Mouse (Mus musculus): ENCODE results near the gene Gm49405. TPM values are rescaled to one million over a fixed set of nuclear protein-coding genes. Genes with fewer than 3 reads are reported as not detected.
"Not testable (repeated sequence)": the region's sequence is repeated elsewhere in the genome, so short reads cannot be mapped to it uniquely, and the experiment has no call there.

The Gm49405 gene
- polyA plus RNA-seq, 1 experiment from 2014 or later, result 3.1 TPM

GRCm38 (mm10) chr19:4027576-4027975, 27.1 kb downstream of the Gm49405 start:
- peaks cover 2% of the 10 kb centered on the region for H3K27me3 ChIP-seq
- in situ Hi-C loops (cut with MboI; ENCODE audit: low pct_unique_long_range_greater_than_20kb), result no loop called here
- ChIA-PET POLR2A (interaction anchor here (0.6 to 1.6 kb wide), 3 partner anchors 9 to 22 kb away, joined by 3 to 7 read pairs (median 3); no protein-coding TSS in a partner anchor), CTCF (interaction anchor here (1.2 kb wide), 1 partner anchor 20 kb away, joined by 3 read pairs; no protein-coding TSS in a partner anchor)
- no peak for DNase-seq (ENCODE audit: low read depth, low spot score)
- no peak for TF ChIP-seq CTCF (IDR thresholded peaks at IDR 0.05)
- no peak for ATAC-seq

GRCm38 (mm10) chr19:4032668-4033067, 32.2 kb downstream of the Gm49405 start:
- no peaks in the 10 kb centered on the region for H3K27me3 ChIP-seq
- no peak for TF ChIP-seq CTCF (IDR thresholded peaks at IDR 0.05)
- CTCF ChIA-PET, result interaction anchor here (1.0 to 2.6 kb wide), 4 partner anchors 13 to 20 kb away, joined by 3 to 8 read pairs (median 3); partner anchors contain the start of gene Gstp2
- in situ Hi-C loops (cut with MboI; ENCODE audit: low pct_unique_long_range_greater_than_20kb), result no loop called here
- POLR2A ChIA-PET, result no interaction called here
- ATAC-seq (no peak), DNase-seq (ENCODE audit: low read depth, low spot score) (no peak)

- CTCF ChIA-PET, result interaction anchor here (1.0 to 2.6 kb wide), 5 partner anchors 11 to 20 kb away, joined by 3 to 8 read pairs (median 3); partner anchors contain the start of gene Gstp2
- in situ Hi-C loops (cut with MboI; ENCODE audit: low pct_unique_long_range_greater_than_20kb), result no loop called here
- no peaks in the 10 kb centered on the region for H3K27me3 ChIP-seq
- POLR2A ChIA-PET, result no interaction called here
- DNase-seq (ENCODE audit: low read depth, low spot score) (no peak), ATAC-seq (no peak)
- no peak for TF ChIP-seq CTCF (IDR thresholded peaks at IDR 0.05)
Observed at GRCm38 (mm10) chr19:4033298-4033697, 32.9 kb downstream of the Gm49405 start.

GRCm38 (mm10) chr19:4033742-4034141, 33.3 kb downstream of the Gm49405 start:
- no peak for TF ChIP-seq CTCF (IDR thresholded peaks at IDR 0.05)
- no peaks in the 10 kb centered on the region for H3K27me3 ChIP-seq
- ATAC-seq, result no peak
- in situ Hi-C loops (cut with MboI; ENCODE audit: low pct_unique_long_range_greater_than_20kb), result no loop called here
- no peak for DNase-seq (ENCODE audit: low read depth, low spot score)
- CTCF ChIA-PET, result interaction anchor here (1.0 to 2.6 kb wide), 5 partner anchors 10 to 20 kb away, joined by 3 to 8 read pairs (median 3); partner anchors contain the start of gene Gstp2
- POLR2A ChIA-PET, result interaction anchor here (0.6 kb wide), 2 partner anchors 13 to 157 kb away, joined by 3 to 4 read pairs; no protein-coding TSS in a partner anchor

- TF ChIP-seq CTCF (IDR thresholded peaks at IDR 0.05), result no peak
- ATAC-seq, result no peak
- ChIA-PET CTCF (interaction anchor here (0.9 to 1.6 kb wide), 5 partner anchors 9 to 172 kb away, joined by 3 to 7 read pairs (median 4); partner anchors contain the start of gene Gstp2), POLR2A (interaction anchor here (0.5 to 1.1 kb wide), 5 partner anchors 9 to 279 kb away, joined by 3 read pairs; no protein-coding TSS in a partner anchor)
- DNase-seq (ENCODE audit: low read depth, low spot score), result no peak
- in situ Hi-C loops (cut with MboI; ENCODE audit: low pct_unique_long_range_greater_than_20kb), result no loop called here
- no peaks in the 10 kb centered on the region for H3K27me3 ChIP-seq
Observed at GRCm38 (mm10) chr19:4036327-4037045, 36.1 kb downstream of the Gm49405 start.

- DNase-seq (ENCODE audit: low read depth, low spot score); H3K27me3 ChIP-seq; ATAC-seq; in situ Hi-C loops (cut with MboI; ENCODE audit: low pct_unique_long_range_greater_than_20kb): not testable (repeated sequence)
- CTCF ChIA-PET, result interaction anchor here (0.7 to 1.5 kb wide), 3 partner anchors 15 to 24 kb away, joined by 3 to 9 read pairs (median 4); partner anchors contain the start of gene Ndufv1
- POLR2A ChIA-PET, result interaction anchor here (0.6 to 1.2 kb wide), 2 partner anchors 9 to 187 kb away, joined by 3 to 6 read pairs; partner anchors contain the start of gene Gstp2
Observed at GRCm38 (mm10) chr19:4037154-4037787, 36.8 kb downstream of the Gm49405 start.

- no peaks in the 10 kb centered on the region for H3K27me3 ChIP-seq
- peak; percentile 72 for ATAC-seq
- in situ Hi-C loops (cut with MboI; ENCODE audit: low pct_unique_long_range_greater_than_20kb), result no loop called here
- ChIA-PET CTCF (interaction anchor here (0.7 to 1.5 kb wide), 4 partner anchors 10 to 25 kb away, joined by 3 to 9 read pairs (median 4); partner anchors contain the start of gene Ndufv1), POLR2A (interaction anchor here (0.6 to 1.2 kb wide), 3 partner anchors 8 to 187 kb away, joined by 3 to 6 read pairs (median 3); partner anchors contain the start of gene Gstp2)
- DNase-seq (ENCODE audit: low read depth, low spot score), result no peak
- TF ChIP-seq CTCF (IDR thresholded peaks at IDR 0.05), result no peak
Observed at GRCm38 (mm10) chr19:4037788-4038232, 37.4 kb downstream of the Gm49405 start, which contains the start of gene Gstp1. Gene Gstp1 (minus strand): TSS chr19:4037985.

GRCm38 (mm10) chr19:4040941-4041340, 40.5 kb downstream of the Gm49405 start:
- in situ Hi-C loops (cut with MboI; ENCODE audit: low pct_unique_long_range_greater_than_20kb); DNase-seq (ENCODE audit: low read depth, low spot score); ATAC-seq; H3K27me3 ChIP-seq; CTCF ChIA-PET; POLR2A ChIA-PET: not testable (repeated sequence)

GRCm38 (mm10) chr19:4041500-4041899, 41.1 kb downstream of the Gm49405 start:
- DNase-seq (ENCODE audit: low read depth, low spot score); ATAC-seq; in situ Hi-C loops (cut with MboI; ENCODE audit: low pct_unique_long_range_greater_than_20kb); POLR2A ChIA-PET; H3K27me3 ChIP-seq: not testable (repeated sequence)
- CTCF ChIA-PET, result interaction anchor here (0.8 kb wide), 1 partner anchor 11 kb away, joined by 3 read pairs; no protein-coding TSS in a partner anchor

GRCm38 (mm10) chr19:4042124-4042523, 41.7 kb downstream of the Gm49405 start:
- ATAC-seq (no peak), DNase-seq (ENCODE audit: low read depth, low spot score) (no peak)
- TF ChIP-seq CTCF (IDR thresholded peaks at IDR 0.05), result no peak
- ChIA-PET POLR2A (no interaction called here), CTCF (interaction anchor here (0.8 to 1.5 kb wide), 3 partner anchors 10 to 45 kb away, joined by 3 to 7 read pairs (median 3); no protein-coding TSS in a partner anchor)
- in situ Hi-C loops (cut with MboI; ENCODE audit: low pct_unique_long_range_greater_than_20kb), result no loop called here
- no peaks in the 10 kb centered on the region for H3K27me3 ChIP-seq

- H3K27me3 ChIP-seq; DNase-seq (ENCODE audit: low read depth, low spot score); ATAC-seq; in situ Hi-C loops (cut with MboI; ENCODE audit: low pct_unique_long_range_greater_than_20kb): not testable (repeated sequence)
- CTCF ChIA-PET, result interaction anchor here (1.0 kb wide), 1 partner anchor 10 kb away, joined by 3 read pairs; no protein-coding TSS in a partner anchor
- POLR2A ChIA-PET, result interaction anchor here (0.6 to 0.7 kb wide), 2 partner anchors 16 to 17 kb away, joined by 3 to 7 read pairs; no protein-coding TSS in a partner anchor
Observed at GRCm38 (mm10) chr19:4044109-4044508, 43.7 kb downstream of the Gm49405 start.
